Mouse (Mus musculus) heart, adult 2 months (tissue): ENCODE data around the gene Marveld2.

ENCODE experiments used
- CTCF ChIP-seq: fragments of 200-600 bp; IDR thresholded peaks from 2 replicates; pipeline ENCODE4 v1.8.1; 2022; ENCODE audit warnings: antibody characterized with exemption, mild to moderate bottlenecking, moderate library complexity
- EP300 ChIP-seq: fragments of 200-500 bp; IDR thresholded peaks from 2 replicates; pipeline ENCODE4 v1.6.1; 2011; ENCODE audit warnings: low read depth, low read length, control low read depth; ENCODE audit not compliant: insufficient read depth
- POLR2A ChIP-seq: fragments of 200-500 bp; IDR thresholded peaks from 2 replicates; pipeline ENCODE4 v1.6.1; 2011; ENCODE audit warnings: mild to moderate bottlenecking, low read depth, low read length, control low read depth; ENCODE audit not compliant: insufficient read depth

DNA sequence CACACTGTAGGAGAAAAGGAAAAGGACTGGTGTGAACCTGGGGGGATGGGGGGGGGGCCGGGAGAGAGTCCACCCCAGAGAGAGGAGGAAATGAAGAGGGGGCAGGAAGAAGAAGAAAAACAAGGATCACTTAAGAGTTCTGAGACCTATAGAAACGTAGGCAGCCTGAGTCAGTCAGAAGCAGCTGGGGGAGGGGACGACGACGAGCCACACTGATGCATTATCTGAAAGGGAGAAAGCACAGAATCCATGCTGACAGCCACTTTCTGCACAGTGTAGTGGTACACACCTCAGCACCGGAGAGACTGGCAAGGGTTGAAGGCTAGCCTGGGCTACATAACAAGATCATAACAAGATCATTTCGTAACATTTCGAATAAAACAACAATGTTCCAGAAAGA, 15.7 kb downstream of the Marveld2 start:
- no peak for TF ChIP-seq CTCF
- TF ChIP-seq POLR2A, result no peak
- no peak for TF ChIP-seq EP300
